Mouse (Mus musculus): ENCODE measurements around the gene Imp4.

Imp4 gene

GRCm38 (mm10) chr1:34460061-34460441, 20.4 kb downstream of the Imp4 start:
- DNase-seq (ENCODE audit: low spot score), result no peak

GRCm38 (mm10) chr1:34462766-34463165, 23.1 kb downstream of the Imp4 start:
- peak; percentile 81 for DNase-seq (ENCODE audit: low spot score)

GRCm38 (mm10) chr1:34464310-34464817, 24.7 kb downstream of the Imp4 start:
- DNase-seq (ENCODE audit: low spot score), result no peak

GRCm38 (mm10) chr1:34465445-34465844, 25.8 kb downstream of the Imp4 start:
- DNase-seq (ENCODE audit: low spot score), result no peak

- DNase-seq (ENCODE audit: low spot score), result no peak
These were observed 28.4 kb downstream of the Imp4 start for GRCm38 (mm10) chr1:34468051-34468450.

GRCm38 (mm10) chr1:34468500-34468899, 28.8 kb downstream of the Imp4 start:
- DNase-seq (ENCODE audit: low spot score), result no peak

GRCm38 (mm10) chr1:34469801-34470200, 30.1 kb downstream of the Imp4 start:
- no peak for DNase-seq (ENCODE audit: low spot score)

- peak; percentile 57 for DNase-seq (ENCODE audit: low spot score)
These were observed 33.0 kb downstream of the Imp4 start for GRCm38 (mm10) chr1:34472427-34473300.

GRCm38 (mm10) chr1:34478891-34479655, 39.4 kb downstream of the Imp4 start:
- no peak for DNase-seq (ENCODE audit: low spot score)

- no peak for DNase-seq (ENCODE audit: low spot score)
These were observed 41.1 kb downstream of the Imp4 start for GRCm38 (mm10) chr1:34480801-34481200.

- no peak for DNase-seq (ENCODE audit: low spot score)
These were observed 42.4 kb downstream of the Imp4 start for GRCm38 (mm10) chr1:34481920-34482669.

GRCm38 (mm10) chr1:34484470-34484869, 44.8 kb downstream of the Imp4 start:
- DNase-seq (ENCODE audit: low spot score), result no peak

- DNase-seq (ENCODE audit: low spot score), result peak; percentile 55
These were observed 46.0 kb downstream of the Imp4 start for GRCm38 (mm10) chr1:34485461-34486188.

- no peak for DNase-seq (ENCODE audit: low spot score)
These were observed 47.7 kb downstream of the Imp4 start for GRCm38 (mm10) chr1:34487383-34487782.

GRCm38 (mm10) chr1:34489852-34490541, 50.3 kb downstream of the Imp4 start:
- no peak for DNase-seq (ENCODE audit: low spot score)

GRCm38 (mm10) chr1:34491480-34491879, 51.8 kb downstream of the Imp4 start:
- DNase-seq (ENCODE audit: low spot score), result no peak
